Mouse (Mus musculus): ENCODE results near the gene Camkmt. TPM values are rescaled to one million over a fixed set of nuclear protein-coding genes. Genes with fewer than 3 reads are reported as not detected.
A peak's percentile ranks its signal among the peaks of the same experiment; 100 is the strongest.

Gene Camkmt
- polyA plus RNA-seq, 1 experiment from 2014 or later: 13.1 TPM

DNA sequence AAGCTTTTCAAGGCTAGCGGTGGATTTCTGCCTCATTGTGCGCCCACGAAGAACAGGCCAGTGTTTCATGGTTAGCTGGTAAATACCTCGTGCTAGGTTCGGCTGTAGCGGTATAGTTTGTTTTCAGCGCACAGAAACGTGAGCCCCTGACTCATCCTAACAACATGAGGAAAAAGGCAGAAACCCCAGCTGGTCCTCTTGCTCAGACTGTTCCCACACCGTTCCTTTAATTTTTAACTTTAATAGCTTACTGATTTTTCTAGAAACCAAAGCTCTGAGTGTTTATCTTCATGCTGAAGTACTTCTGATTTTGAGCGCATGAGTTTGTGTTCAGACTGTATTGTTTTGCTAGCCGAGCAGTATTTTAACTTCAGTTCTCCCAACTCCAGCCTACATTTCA is 109.0 kb downstream of the Camkmt start:
- H3K4me2 ChIP-seq (replicated peaks; ENCODE audit: low read depth, low read length): no peak overlapping the region
- H3K4me3 ChIP-seq (ENCODE audit: low read length): no peak overlapping the region
- H3K27ac ChIP-seq (ENCODE audit: low read depth, low read length): peak overlapping the region; percentile 60; the same call in 1 of the 2 replicates
- ATAC-seq (ENCODE audit: low FRiP score, low TSS enrichment): no peak
- H3K9me3 ChIP-seq (ENCODE audit: control insufficient read depth, low read length): no peaks in the 10 kb centered on the region
- H3K9ac ChIP-seq (ENCODE audit: low read depth, low read length): no peak overlapping the region
- H3K4me1 ChIP-seq (ENCODE audit: control insufficient read depth, insufficient read depth, low read length): no peaks in the 10 kb centered on the region
- 71% methylated on average over 11 of the region's 11 CpGs for WGBS
- H3K27me3 ChIP-seq (ENCODE audit: control insufficient read depth, insufficient read depth, low read length): no peaks in the 10 kb centered on the region; the same call in 1 of the 2 replicates
- no peaks in the 10 kb centered on the region for H3K36me3 ChIP-seq (ENCODE audit: control insufficient read depth, insufficient read depth, low read length)

DNA sequence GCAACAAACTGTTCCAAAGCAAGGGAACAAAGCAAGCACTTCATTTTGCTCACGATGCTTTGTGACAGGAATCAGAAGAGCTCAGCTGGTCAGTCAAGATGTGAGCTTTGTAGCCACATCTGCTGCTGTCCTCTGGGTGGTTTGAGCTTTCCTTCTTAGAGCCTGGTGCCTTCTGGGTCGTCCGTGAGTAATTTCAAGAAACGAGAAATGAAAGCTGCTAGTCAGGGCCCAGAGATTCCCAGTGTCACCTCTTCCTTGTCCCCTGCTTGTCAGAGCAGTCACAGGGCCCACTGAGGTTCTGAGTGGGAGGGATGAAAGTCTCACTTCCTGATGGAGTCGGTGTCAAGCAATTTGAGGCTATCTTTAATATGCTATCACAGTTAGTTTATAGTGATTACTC is 127.7 kb downstream of the Camkmt start:
- no peak overlapping the region for H3K4me3 ChIP-seq (ENCODE audit: low read length)
- H3K4me1 ChIP-seq (ENCODE audit: control insufficient read depth, insufficient read depth, low read length): no peaks in the 10 kb centered on the region
- no peaks in the 10 kb centered on the region for H3K9me3 ChIP-seq (ENCODE audit: control insufficient read depth, low read length)
- WGBS: 84% methylated on average over 5 of the region's 5 CpGs
- no peak for ATAC-seq (ENCODE audit: low FRiP score, low TSS enrichment)
- no peak overlapping the region for H3K9ac ChIP-seq (ENCODE audit: low read depth, low read length)
- no peak overlapping the region for H3K4me2 ChIP-seq (replicated peaks; ENCODE audit: low read depth, low read length)
- no peaks in the 10 kb centered on the region for H3K27me3 ChIP-seq (ENCODE audit: control insufficient read depth, insufficient read depth, low read length)
- H3K27ac ChIP-seq (ENCODE audit: low read depth, low read length): no peak overlapping the region
- no peaks in the 10 kb centered on the region for H3K36me3 ChIP-seq (ENCODE audit: control insufficient read depth, insufficient read depth, low read length)

DNA sequence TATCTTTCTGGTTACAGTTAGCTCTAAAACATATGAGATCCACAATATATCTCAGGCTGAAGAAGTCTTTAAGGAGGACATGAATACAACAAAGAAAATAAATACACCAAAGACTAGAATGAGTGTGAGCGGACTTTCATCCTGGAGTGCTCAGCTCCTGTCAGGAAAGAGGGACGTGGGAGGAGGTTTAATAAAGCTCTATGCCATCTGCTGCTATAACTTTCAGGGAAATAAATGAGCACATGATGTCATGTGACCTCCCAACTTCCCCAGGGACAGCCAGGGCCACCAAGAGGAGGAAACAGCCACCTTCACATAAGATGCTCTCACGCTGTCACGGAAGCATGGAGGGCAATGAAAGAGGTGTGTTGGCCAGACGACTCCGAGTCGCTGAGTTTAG is 151.8 kb downstream of the Camkmt start:
- no peak for ATAC-seq (ENCODE audit: low FRiP score, low TSS enrichment)
- Histone ChIP-seq H3K4me2 (replicated peaks; ENCODE audit: low read depth, low read length) (no peak overlapping the region), H3K9ac (ENCODE audit: low read depth, low read length) (no peak overlapping the region), H3K27ac (ENCODE audit: low read depth, low read length) (no peak overlapping the region), H3K4me3 (ENCODE audit: low read length) (no peak overlapping the region), H3K36me3 (ENCODE audit: control insufficient read depth, insufficient read depth, low read length) (no peaks in the 10 kb centered on the region), H3K27me3 (ENCODE audit: control insufficient read depth, insufficient read depth, low read length) (no peaks in the 10 kb centered on the region), H3K9me3 (ENCODE audit: control insufficient read depth, low read length) (no peaks in the 10 kb centered on the region), H3K4me1 (ENCODE audit: control insufficient read depth, insufficient read depth, low read length) (no peaks in the 10 kb centered on the region)
- 70% methylated on average over 7 of the region's 7 CpGs for WGBS

DNA sequence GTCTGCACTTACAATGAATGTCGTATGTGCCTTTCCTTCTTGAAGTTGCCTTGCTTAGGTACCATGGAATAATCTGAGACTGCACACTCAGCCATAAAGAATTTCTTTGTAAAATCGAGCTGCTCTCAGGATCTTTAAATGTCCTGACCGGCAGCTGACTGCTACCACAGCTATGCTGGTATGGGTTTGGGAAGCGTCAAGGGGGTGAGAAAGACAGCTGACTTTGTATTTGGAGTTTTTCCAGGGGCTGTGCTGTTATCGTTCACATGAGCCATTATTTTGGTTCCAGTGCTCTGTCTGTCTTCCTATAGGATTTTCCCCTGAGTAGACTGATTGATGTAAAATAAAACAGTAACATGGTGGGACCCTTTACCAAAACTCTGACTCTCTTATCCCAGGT is 158.6 kb downstream of the Camkmt start:
- H3K36me3 ChIP-seq (ENCODE audit: control insufficient read depth, insufficient read depth, low read length): no peaks in the 10 kb centered on the region
- H3K4me1 ChIP-seq (ENCODE audit: control insufficient read depth, insufficient read depth, low read length): 0 out of 2 replicates have a peak, but pooled peaks cover 4% of the 10 kb centered on the region
- no peak overlapping the region for H3K4me2 ChIP-seq (replicated peaks; ENCODE audit: low read depth, low read length)
- WGBS: 68% methylated on average over 5 of the region's 5 CpGs
- H3K9ac ChIP-seq (ENCODE audit: low read depth, low read length): no peak overlapping the region
- no peak for ATAC-seq (ENCODE audit: low FRiP score, low TSS enrichment)
- H3K27ac ChIP-seq (ENCODE audit: low read depth, low read length): no peak overlapping the region
- H3K27me3 ChIP-seq (ENCODE audit: control insufficient read depth, insufficient read depth, low read length): no peaks in the 10 kb centered on the region
- H3K9me3 ChIP-seq (ENCODE audit: control insufficient read depth, low read length): no peaks in the 10 kb centered on the region
- H3K4me3 ChIP-seq (ENCODE audit: low read length): no peak overlapping the region

DNA sequence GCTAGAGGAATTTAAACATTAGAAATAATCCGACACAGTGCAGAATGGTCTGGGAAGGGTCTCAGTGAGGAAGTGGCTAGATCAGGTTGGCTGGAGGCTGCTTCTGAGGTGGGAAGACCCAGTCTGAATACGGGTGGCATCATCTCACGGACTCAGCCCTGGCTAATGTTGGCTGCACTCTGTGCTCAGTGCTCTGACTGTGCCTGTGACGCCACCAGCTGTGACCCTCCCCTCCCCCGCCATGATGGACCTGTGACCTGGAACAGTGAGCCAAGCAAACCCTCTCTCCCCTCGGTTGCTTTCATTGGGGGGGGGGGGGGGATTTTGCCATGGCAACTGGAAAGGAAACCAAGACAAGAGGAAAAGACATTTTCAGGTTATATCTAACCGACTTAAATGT is 159.4 kb downstream of the Camkmt start:
- 0 out of 2 replicates have a peak, but pooled peaks cover 4% of the 10 kb centered on the region for H3K4me1 ChIP-seq (ENCODE audit: control insufficient read depth, insufficient read depth, low read length)
- no peak overlapping the region for H3K9ac ChIP-seq (ENCODE audit: low read depth, low read length)
- WGBS: 37% methylated on average over 7 of the region's 7 CpGs
- no peaks in the 10 kb centered on the region for H3K9me3 ChIP-seq (ENCODE audit: control insufficient read depth, low read length)
- H3K4me3 ChIP-seq (ENCODE audit: low read length): no peak overlapping the region
- ATAC-seq (ENCODE audit: low FRiP score, low TSS enrichment): no peak
- no peak overlapping the region for H3K27ac ChIP-seq (ENCODE audit: low read depth, low read length)
- no peaks in the 10 kb centered on the region for H3K27me3 ChIP-seq (ENCODE audit: control insufficient read depth, insufficient read depth, low read length)
- H3K36me3 ChIP-seq (ENCODE audit: control insufficient read depth, insufficient read depth, low read length): no peaks in the 10 kb centered on the region
- H3K4me2 ChIP-seq (replicated peaks; ENCODE audit: low read depth, low read length): no peak overlapping the region

DNA sequence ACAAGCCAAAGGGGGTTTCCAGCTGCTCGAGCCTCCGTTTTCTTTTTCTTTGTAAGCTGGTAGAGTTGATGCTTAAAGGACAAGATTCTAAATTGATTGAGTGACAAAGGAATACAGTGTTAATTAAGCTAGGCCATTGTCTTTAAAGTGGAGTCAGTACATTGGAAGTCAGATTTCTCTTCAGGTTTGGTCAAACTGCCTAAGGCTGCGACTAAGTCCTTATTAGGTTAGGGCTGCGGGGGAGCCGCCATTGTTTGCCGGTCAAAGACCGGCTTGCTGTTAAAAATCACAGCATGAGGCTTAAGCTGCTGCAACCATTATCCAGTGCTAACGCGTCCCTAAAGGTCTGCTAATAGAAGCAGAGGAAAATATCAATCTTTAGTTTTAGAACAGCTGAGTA is 166.6 kb downstream of the Camkmt start:
- Histone ChIP-seq H3K9me3 (ENCODE audit: control insufficient read depth, low read length) (no peaks in the 10 kb centered on the region), H3K4me3 (ENCODE audit: low read length) (no peak overlapping the region), H3K27me3 (ENCODE audit: control insufficient read depth, insufficient read depth, low read length) (no peaks in the 10 kb centered on the region), H3K36me3 (ENCODE audit: control insufficient read depth, insufficient read depth, low read length) (no peaks in the 10 kb centered on the region), H3K4me2 (replicated peaks; ENCODE audit: low read depth, low read length) (no peak overlapping the region), H3K4me1 (ENCODE audit: control insufficient read depth, insufficient read depth, low read length) (no peaks in the 10 kb centered on the region), H3K9ac (ENCODE audit: low read depth, low read length) (no peak overlapping the region), H3K27ac (ENCODE audit: low read depth, low read length) (no peak overlapping the region)
- WGBS: 27% methylated on average over 9 of the region's 9 CpGs
- ATAC-seq (ENCODE audit: low FRiP score, low TSS enrichment): no peak

DNA sequence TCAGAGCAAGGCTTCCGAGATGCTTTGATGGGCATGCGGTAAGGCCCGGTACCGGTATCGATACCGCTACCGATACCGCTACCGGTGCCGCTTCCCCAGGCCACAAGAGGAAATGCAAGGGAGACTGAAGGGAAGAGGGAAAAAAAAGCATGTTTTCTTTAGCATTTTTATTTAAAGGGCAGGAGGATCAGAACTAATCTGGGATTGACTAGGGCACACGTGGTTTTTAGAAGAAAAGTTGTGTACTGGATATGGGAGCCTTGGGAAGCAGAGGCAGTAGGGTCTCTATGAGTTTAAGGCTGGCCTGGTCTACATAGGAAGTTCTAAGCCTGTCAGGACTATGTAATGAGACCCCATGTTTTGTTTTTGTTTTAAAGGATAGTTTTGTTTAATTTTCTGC is 167.0 kb downstream of the Camkmt start:
- 70% methylated on average over 11 of the region's 11 CpGs for WGBS
- no peaks in the 10 kb centered on the region for H3K27me3 ChIP-seq (ENCODE audit: control insufficient read depth, insufficient read depth, low read length)
- H3K4me1 ChIP-seq (ENCODE audit: control insufficient read depth, insufficient read depth, low read length): no peaks in the 10 kb centered on the region
- H3K36me3 ChIP-seq (ENCODE audit: control insufficient read depth, insufficient read depth, low read length): no peaks in the 10 kb centered on the region
- no peak overlapping the region for H3K4me3 ChIP-seq (ENCODE audit: low read length)
- ATAC-seq (ENCODE audit: low FRiP score, low TSS enrichment): no peak
- no peak overlapping the region for H3K27ac ChIP-seq (ENCODE audit: low read depth, low read length)
- H3K4me2 ChIP-seq (replicated peaks; ENCODE audit: low read depth, low read length): no peak overlapping the region
- H3K9ac ChIP-seq (ENCODE audit: low read depth, low read length): no peak overlapping the region
- no peaks in the 10 kb centered on the region for H3K9me3 ChIP-seq (ENCODE audit: control insufficient read depth, low read length)

DNA sequence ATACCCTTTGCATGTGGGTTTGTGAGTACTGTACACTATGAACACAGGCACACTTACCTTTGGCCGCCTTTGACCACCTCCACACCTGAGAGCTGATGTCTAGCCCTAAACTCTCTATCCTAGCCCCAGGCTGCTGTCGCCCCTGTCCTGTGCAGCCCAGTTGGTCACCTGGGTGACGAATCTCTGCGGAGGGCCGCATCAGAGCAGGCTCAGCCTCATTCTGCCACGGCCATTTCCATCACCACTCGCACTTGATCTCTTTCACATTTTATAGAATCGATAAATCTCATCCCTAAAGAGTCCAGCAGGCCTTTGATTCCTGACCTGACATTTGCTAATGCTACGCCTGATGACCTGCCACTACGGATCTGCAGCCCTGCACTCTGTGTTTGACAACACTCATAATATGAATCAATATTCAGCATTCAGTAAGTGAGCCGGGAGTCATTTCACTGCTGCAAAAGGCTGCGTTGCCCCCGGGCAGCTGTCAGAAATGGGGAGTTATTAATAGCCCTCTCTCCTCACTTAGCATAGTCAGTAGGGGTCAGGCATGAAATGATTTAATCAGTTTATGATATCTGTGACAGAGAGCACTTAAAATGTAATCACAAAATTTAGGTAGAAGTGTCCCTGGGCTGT is 168.5 kb downstream of the Camkmt start:
- Histone ChIP-seq H3K4me3 (ENCODE audit: low read length) (no peak overlapping the region), H3K27ac (ENCODE audit: low read depth, low read length) (no peak overlapping the region), H3K27me3 (ENCODE audit: control insufficient read depth, insufficient read depth, low read length) (no peaks in the 10 kb centered on the region), H3K4me1 (ENCODE audit: control insufficient read depth, insufficient read depth, low read length) (no peaks in the 10 kb centered on the region), H3K36me3 (ENCODE audit: control insufficient read depth, insufficient read depth, low read length) (no peaks in the 10 kb centered on the region), H3K4me2 (replicated peaks; ENCODE audit: low read depth, low read length) (no peak overlapping the region), H3K9ac (ENCODE audit: low read depth, low read length) (no peak overlapping the region), H3K9me3 (ENCODE audit: control insufficient read depth, low read length) (no peaks in the 10 kb centered on the region)
- ATAC-seq (ENCODE audit: low FRiP score, low TSS enrichment): no peak
- WGBS: 76% methylated on average over 13 of the region's 13 CpGs

DNA sequence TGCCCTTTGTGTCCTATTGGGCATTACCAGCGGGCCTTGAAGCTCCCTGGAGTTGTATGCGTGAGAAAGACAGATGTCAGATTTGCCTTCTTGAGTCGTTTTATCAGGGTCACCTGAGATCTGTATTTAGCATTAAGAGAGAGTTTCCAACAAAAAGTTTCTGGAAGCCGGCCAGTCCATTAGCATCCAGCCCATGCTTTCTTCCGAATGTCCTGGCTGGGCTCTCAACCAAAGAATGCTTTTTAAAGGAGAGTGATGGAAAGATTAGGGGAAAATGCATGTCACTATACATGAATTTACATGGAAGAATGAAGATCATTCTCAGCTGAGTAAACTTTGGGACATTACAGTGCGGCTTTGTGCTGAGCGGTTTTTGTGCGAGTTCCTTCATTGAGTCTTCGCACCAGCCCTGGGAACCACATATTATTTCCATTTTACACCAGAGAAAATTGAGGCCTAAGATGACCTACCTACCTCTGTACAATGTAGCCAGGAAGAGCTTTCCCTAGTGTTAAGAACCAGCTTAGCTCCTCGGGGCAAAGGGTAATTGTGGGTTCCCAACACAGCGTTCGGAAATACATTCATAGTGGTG is 176.6 kb downstream of the Camkmt start:
- no peaks in the 10 kb centered on the region for H3K9me3 ChIP-seq (ENCODE audit: control insufficient read depth, low read length)
- no peaks in the 10 kb centered on the region for H3K27me3 ChIP-seq (ENCODE audit: control insufficient read depth, insufficient read depth, low read length)
- H3K4me2 ChIP-seq (replicated peaks; ENCODE audit: low read depth, low read length): no peak overlapping the region
- no peak for ATAC-seq (ENCODE audit: low FRiP score, low TSS enrichment)
- H3K36me3 ChIP-seq (ENCODE audit: control insufficient read depth, insufficient read depth, low read length): no peaks in the 10 kb centered on the region
- H3K9ac ChIP-seq (ENCODE audit: low read depth, low read length): no peak overlapping the region
- H3K4me1 ChIP-seq (ENCODE audit: control insufficient read depth, insufficient read depth, low read length): no peaks in the 10 kb centered on the region
- H3K27ac ChIP-seq (ENCODE audit: low read depth, low read length): no peak overlapping the region
- WGBS: 89% methylated on average over 12 of the region's 12 CpGs
- H3K4me3 ChIP-seq (ENCODE audit: low read length): no peak overlapping the region
